Mouse (Mus musculus): ENCODE results near the gene Tsga10.

The Tsga10 gene

GRCm38 (mm10) chr1:37866286-37866685, at the start of gene Tsga10:
Gene Tsga10 (minus strand): TSS chr1:37866429.
- DNase-seq (ENCODE audit: low spot score in 2 of 2), result no peak

DNA sequence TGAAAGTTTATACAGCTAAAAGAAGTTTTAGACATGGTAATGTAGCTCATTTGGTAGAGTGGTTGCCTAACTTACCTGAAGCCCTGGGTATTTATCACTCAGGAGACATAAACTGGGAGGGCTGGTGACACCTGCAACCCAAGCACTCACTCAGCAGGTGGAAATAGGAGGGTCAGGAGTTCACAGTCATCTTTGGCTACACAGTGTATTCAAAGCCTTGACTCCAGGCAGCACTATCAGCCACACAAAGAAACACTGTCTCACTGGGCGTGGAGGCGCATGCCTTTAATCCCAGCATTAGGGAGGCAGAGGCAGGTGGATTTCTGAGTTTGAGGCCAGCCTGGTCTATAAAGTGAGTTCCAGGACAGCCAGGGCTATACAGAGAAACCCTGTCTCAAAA, 46.5 kb upstream of the Tsga10 start:
- no peak for DNase-seq (ENCODE audit: low spot score in 2 of 2)

GRCm38 (mm10) chr1:37903178-37903577, 36.9 kb upstream of the Tsga10 start:
- no peak for DNase-seq (ENCODE audit: low spot score in 2 of 2)

DNA sequence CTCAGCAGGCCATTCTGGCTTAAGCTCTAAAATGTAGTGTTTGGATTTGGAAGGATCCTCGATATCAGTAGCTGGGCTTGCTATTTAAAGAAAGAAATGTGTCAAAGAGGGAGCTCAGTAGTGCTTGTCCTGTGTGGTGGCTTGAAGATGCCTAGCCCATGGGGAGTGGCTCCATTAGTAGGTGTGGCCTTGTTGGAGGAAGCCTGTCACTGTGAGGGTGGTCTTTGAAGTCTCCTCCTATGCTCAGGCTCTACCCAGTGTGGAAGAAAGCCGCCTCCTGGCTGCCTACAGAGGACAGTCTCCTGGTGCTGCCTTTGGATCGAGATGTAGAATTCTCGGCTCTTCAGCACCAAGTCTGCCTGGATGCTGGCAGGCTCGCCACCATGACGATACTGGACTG, 34.1 kb upstream of the Tsga10 start:
- no peak for DNase-seq (ENCODE audit: low spot score in 2 of 2)

GRCm38 (mm10) chr1:37899816-37900215, 33.6 kb upstream of the Tsga10 start:
- no peak for DNase-seq (ENCODE audit: low spot score in 2 of 2)

GRCm38 (mm10) chr1:37894606-37895005, 28.4 kb upstream of the Tsga10 start:
- DNase-seq (ENCODE audit: low spot score in 2 of 2), result no peak

DNA sequence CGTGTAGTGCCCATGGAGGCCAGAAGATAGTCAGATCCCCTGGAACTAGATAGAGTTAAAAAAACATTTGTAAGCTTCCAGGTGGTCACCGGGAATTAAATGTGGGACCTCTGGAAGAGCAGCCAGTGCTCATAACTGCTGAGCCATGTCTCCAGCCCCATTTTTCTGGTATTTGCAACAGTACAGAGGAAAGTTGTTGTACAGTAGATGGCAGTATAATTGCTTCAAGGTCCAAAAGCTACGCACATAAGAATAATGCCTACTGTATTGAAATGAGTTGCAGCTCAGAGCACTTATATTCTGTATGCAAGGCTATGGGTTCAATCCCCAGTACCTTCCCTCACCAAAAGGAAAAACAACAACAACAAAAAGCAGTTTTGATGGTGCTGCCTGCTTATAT, 25.2 kb upstream of the Tsga10 start:
- DNase-seq (ENCODE audit: low spot score in 2 of 2), result no peak

DNA sequence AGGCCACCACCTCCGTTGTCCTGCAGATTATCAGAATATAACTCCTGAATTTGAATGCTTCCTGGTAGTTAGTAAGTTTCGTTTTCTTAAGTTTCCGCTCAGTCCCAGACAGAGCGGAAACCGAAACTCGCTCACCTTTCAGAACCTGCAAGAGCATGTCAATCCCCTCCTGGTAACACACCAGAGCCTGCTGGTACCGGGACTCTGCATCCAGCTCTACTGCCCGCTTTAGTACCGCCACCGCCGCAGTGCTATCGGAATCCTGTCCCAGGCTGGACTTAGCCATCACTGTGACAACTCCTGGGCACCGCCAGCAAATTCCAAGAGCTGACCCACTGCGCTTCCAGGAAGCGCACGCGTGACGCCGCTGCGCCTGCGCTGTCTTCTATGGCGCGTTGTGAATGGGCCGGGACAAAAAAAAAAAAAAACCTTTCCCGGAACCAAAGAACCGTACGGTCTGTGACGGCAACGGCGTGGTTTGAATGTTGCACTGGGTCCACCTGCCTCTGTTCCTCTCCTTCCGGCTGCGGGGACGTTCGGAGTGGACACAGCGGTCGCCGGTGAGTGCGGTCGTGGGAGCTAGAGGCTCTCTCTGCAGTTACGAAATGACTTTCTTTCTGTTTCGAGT, 23.9 kb upstream of the Tsga10 start, which contains the start of the genes Mitd1 and Mrpl30:
Gene Mitd1 (minus strand): TSS at position 387 of the 628 bp plus-strand sequence.
Gene Mrpl30 (plus strand): TSS at position 453 of the 628 bp plus-strand sequence.
- DNase-seq (ENCODE audit: low spot score in 2 of 2), result peak; percentile 82 to 86

DNA sequence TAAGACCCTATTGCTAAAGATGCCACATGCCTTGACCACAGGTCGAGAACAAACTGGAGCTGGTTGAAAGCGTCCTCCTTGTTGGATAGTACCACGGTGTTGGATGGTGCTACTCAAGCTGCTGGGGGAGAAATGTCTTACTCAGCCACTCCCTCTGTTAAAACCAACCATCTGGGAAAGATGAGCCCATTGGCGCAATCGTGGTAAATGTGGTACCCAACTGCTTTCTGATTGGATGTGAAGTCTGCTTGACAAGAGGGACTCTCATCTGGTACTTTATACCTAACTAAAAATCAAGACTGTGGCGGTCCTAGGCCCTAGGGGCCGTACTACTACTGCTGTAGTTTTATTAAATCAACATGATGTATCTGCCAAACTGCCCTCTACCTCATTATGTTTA, 23.0 kb upstream of the Tsga10 start:
- no peak for DNase-seq (ENCODE audit: low spot score in 2 of 2)

DNA sequence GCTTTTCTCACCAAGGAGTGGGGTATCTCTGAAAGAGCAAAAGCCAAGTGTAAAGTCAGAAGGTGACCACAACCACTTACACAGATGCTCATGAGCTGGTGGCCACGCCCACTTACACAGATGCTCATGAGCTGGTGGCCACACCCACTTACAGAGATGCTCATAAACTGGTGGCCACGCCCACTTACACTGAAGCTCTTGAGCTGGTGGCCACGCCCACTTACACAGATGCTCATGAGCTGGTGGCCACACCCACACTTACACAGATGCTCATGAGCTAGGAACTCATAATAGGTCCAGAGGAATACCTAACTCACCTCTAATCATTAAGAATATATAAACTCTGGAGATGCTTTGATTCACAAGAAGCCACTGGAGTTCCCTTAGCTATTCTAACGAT, 18.2 kb upstream of the Tsga10 start:
- no peak for DNase-seq (ENCODE audit: low spot score in 2 of 2)

GRCm38 (mm10) chr1:37883411-37883810, 17.2 kb upstream of the Tsga10 start:
- no peak for DNase-seq (ENCODE audit: low spot score in 2 of 2)

DNA sequence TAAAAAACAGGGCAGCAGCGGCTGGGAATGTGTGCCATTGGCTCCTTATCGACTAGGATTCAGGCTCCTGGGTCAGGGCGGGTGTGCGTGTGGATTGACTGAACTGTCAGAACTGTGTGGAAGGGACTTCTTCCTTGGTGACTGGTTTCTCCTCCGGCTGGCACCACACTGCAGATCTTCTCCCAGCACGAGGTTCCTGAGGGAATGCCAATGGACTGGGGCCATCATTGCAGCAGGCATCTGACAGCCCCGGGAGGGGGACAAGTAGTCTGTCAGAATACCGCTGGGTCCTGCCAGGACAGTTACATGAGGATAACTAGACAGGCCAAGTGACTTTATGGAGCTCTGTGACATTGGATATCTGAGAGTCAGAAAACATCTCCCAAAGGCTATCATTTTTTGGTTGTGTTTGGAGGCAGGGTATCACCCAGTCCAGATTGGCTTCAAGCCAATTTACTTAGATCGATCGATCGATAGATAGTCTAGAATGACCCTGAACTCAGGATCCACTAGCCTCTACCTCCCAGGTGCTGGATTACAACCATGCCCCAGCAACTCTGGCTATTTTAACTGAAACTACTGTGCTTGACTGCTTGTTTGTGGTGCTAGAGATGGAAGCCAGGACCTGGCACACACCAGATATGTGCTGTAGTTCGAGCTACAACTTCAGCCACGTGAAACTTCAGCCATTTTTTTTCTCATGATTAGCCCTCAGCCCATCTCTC, 11.7 kb upstream of the Tsga10 start:
- no peak for DNase-seq (ENCODE audit: low spot score in 2 of 2)

- DNase-seq (ENCODE audit: low spot score in 2 of 2), result no peak
These were observed 6.9 kb upstream of the Tsga10 start for GRCm38 (mm10) chr1:37873157-37873556.

DNA sequence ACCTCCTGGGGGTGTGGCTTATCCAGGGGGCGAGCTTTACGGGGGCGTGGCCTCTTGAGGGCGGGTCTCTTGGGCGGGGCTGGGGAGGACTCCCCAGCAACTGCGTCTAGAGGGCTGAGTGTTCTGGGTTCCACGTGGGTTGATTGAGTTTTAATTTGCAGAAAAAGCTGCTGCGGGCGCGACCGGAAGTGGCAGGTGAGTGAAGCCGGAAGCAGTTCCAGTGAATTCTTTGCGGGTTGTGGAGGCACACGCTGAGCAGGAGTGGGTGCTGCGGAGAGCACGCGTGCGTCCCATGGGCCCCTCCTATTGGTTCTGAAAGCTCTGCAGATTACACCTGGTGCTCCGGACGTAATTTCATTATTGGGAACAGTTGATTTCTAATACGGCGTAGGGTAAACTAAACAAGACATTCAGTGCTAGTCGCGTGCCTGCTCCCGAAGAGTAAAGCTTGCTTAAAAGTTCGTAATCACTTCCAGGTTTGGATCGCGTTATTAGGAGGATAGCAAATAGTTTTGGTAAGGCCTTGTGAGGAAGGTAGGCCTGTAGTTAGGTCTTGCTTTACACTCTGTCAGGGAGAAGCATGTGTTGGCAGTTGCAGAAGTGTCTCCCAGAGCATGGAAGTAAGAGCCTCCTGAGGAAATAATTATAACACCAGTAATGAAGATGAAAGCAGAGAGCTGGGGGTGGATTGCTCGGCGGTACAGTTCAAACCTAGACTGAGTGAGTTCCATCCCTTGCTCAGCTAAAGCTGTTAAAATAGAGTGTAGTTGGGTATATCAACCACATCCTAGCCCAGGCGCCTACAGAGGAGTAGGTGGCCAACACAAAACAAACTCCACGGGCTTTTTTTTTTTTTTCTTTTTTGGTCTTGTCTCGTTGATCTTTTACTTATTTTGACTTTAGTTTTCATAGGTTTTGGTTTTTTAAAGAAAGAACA, 6.2 kb upstream of the Tsga10 start:
- DNase-seq (ENCODE audit: low spot score in 2 of 2), result peak; percentile 64 to 68

- no peak for DNase-seq (ENCODE audit: low spot score in 2 of 2)
These were observed 5.5 kb upstream of the Tsga10 start, which contains the start of gene Lipt1 for GRCm38 (mm10) chr1:37871704-37872103. Gene Lipt1 (plus strand): TSS chr1:37871738.

DNA sequence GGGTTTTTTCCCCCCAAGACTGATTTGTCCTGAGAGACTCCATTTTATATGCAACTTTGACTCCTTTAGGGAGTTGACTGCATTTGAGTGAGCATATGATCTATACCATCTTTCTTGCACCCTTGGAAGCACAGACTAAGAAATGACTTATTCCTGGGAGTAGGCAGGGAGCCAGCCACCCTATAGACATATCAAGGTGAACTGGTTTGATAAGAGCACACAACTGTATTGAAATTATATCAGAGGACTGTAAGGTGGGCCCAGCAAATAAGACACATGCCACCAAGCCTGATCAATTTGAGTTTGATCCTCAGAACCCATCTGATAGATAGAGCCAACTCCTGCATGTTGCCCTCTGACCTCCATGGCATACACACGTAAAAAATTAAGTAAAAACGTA, 3.1 kb upstream of the Tsga10 start:
- no peak for DNase-seq (ENCODE audit: low spot score in 2 of 2)

GRCm38 (mm10) chr1:37868640-37869039, 2.4 kb upstream of the Tsga10 start:
- no peak for DNase-seq (ENCODE audit: low spot score in 2 of 2)

- no peak for DNase-seq (ENCODE audit: low spot score in 2 of 2)
These were observed 1.6 kb upstream of the Tsga10 start for GRCm38 (mm10) chr1:37867684-37868322.

GRCm38 (mm10) chr1:37867056-37867455, 827 bp upstream of the Tsga10 start:
- no peak for DNase-seq (ENCODE audit: low spot score in 2 of 2)

DNA sequence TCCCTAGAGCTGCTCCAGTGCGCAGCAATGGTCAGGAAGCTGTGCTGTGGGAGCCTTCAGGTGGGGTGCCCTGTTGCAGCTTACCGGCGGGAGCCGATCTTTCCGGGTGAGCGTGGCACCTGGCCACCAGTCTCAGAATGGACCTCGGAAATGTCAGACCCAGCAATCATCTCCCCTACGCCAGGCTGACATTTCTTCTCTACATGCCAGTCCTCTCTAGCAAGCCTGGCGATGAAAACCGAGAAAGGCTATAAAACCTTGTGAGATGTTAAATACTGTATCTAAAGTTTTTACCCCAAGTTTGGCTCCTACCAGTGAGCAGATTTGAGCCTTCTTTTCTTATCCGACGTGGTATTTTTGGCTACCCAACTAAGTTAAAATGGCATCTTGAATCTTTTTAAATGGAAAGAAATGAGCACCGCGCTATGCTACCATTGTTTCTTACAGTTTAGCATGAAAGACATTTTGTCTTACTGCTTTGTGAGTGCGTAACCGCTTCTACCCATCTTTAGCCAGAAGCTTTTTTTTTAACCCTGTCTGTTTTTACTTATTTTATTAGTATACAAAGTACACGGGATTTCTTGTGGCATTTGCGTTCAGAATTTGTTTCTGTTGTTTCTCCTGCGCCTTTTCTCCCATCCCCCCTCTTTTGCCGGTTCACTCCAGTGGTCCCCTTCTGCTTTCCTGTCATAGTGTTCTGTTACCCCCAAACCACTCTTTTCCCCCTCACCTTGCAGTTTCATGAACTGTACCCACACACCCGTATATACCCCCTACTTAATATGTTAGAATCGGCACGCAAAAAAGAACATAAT, 621 bp downstream of the Tsga10 start:
- DNase-seq (ENCODE audit: low spot score in 2 of 2), result no peak

All from urinary bladder, adult 18-20 months (tissue).